Mouse (Mus musculus) left cerebral cortex, adult 8-10 months (tissue): ENCODE results near the gene Ltb. TPM values are rescaled to one million over a fixed set of nuclear protein-coding genes. Genes with fewer than 3 reads are reported as not detected.

Source experiments
- DNase-seq, 2 experiments: peaks; one replicate each; pipeline ENCODE4 v3.0.0; 2022; ENCODE audit warnings: low spot score in 2 of 2
- total RNA-seq, 4 experiments: library from RNA; stranded (reverse); gene quantifications; 2 replicates each; pipeline ENCODE4 v1.2.4; 2022

The Ltb gene
- total RNA-seq = 1 to 10 TPM in 3 of 4 experiments, not detected in 1; 1.0 to 1.6 (median 1.2) TPM

GRCm38 (mm10) chr17:35193881-35194843 is at the start of gene Ltb:
Ltb (plus strand) TSS chr17:35194439.
- DNase-seq = no peak

DNA sequence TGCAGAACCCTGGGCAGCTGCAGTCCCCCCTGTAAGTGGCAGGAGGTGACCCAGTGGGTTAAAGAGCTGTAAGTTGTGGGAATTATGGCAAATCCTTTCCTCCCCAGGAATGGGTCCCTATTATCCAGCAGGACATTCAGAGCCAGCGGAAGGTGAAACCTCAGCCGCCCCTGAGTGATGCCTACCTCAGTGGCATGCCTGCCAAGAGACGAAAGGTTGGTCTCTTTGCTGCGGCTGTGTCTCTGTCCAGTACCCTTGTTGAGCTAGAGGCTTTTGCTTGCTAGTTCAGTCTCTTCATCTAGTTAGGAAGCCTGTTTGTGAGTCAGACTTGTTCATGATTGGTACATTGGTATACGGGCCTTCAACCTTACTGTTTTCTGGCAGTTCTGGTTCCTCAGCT is 48.1 kb upstream of the Ltb start:
- DNase-seq = no peak

DNA sequence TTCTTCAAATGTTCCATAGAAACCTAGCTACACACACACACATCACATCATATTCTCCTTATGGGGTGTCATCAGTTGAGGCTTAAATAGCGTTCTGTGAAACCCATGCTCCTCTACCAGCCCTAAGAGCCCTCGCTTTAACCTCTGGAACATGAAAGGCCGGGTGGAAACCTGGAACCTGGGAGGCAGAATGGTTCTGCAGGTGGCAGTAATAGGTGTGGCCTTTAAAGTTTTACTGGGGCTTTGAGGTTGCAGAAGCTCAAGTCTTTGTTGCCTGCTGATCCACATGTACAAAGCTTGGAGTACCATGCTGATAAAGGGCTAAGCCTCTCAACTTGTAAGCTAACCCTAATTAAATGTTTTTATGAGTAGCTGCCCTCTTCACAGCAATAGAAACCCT is 46.9 kb upstream of the Ltb start:
- no peak for DNase-seq

DNA sequence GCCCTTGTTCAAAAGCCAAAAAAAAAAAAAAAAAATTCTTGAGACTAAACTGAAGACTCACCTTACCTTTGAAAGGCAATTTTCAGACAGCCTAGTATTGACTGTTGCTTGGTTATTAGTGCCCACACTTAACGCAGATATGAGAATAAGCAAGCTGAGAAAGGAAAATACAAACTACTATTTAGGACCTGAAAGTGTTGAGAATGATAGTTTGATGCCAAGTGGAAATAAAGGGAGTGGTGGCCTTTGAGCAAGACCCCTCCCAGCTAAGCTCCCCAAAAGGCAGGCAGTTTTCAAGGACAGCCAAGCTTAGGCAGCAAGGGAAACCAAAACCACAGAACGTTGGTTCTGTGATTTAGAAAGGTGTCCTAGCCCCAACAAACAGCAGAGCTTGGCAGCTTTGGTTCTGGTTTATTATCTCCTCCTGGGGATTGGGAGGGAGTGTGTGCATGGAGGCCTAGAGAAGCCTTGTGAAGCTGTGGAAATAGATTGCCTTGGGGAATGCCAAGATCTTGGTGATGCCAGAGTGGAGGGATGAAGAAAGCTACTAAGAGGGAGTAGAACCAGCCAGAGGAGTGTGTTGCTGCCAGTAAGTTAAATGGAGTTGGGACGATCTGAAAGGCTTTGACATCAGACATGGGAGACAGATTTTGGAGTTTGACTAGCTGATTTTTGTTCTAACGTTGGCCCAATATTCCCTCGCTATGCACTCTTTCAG is 46.2 kb upstream of the Ltb start:
- DNase-seq = no peak

DNA sequence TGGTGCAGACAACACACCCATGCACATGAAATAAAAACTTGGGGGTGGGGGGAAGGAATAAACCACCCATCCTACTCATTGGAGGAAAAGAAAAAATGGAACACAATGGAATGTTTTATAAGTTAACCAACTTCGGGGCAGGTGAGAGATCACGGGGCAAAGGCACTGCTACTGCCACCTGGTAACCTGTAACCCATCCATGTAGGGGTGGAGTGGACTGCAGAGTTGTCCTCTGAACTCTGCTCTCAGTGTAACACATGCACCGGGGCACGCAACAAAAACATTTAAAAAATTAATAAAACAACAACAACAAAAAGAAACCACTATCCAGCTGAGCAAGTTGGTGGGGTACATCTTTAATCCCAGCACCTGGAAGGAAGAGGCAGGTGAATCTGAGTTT is 42.1 kb upstream of the Ltb start:
- no peak for DNase-seq

- DNase-seq = no peak
Observed at GRCm38 (mm10) chr17:35153077-35153476, 41.2 kb upstream of the Ltb start.

DNA sequence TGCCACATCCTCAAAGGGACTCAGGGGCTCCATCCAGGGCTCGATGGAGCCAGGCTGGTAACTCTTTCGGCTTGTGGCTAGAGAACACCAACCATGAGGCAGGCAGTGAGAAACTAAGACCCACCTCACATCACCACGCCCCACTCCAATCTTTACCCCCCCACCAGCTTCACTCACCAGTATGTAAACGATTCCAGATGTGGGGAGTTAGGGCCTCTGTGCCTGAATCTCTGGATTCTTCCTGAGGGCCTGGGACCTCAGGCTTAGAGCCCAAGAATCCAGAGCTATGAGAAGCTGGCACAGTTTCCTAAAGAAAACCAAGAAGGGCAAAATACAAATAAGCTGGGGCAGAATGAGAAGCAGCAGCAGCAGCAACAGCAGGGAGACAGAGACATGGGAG is 40.3 kb upstream of the Ltb start:
- no peak for DNase-seq

GRCm38 (mm10) chr17:35154616-35155015 is 39.6 kb upstream of the Ltb start:
- no peak for DNase-seq

DNA sequence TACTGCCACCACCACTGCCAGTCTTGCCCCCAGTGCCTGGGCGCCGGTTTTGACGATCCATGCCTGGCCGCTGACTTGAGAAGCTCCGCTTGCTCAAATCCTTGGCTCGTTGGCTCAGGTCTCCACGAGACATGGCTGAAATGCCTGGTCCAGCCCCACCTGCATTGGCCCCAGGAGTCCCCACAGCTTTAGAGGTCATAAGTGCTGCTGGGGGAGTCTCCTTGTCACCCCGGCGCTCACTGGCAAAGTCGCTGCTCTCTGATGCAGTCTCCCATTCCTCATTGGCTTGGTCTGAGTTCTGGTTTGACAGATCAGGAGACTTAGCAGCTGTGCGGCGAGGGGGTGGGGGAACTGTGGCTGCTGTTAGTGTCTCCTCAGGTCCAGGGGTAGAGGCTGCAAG is 38.8 kb upstream of the Ltb start:
- DNase-seq = no peak

DNA sequence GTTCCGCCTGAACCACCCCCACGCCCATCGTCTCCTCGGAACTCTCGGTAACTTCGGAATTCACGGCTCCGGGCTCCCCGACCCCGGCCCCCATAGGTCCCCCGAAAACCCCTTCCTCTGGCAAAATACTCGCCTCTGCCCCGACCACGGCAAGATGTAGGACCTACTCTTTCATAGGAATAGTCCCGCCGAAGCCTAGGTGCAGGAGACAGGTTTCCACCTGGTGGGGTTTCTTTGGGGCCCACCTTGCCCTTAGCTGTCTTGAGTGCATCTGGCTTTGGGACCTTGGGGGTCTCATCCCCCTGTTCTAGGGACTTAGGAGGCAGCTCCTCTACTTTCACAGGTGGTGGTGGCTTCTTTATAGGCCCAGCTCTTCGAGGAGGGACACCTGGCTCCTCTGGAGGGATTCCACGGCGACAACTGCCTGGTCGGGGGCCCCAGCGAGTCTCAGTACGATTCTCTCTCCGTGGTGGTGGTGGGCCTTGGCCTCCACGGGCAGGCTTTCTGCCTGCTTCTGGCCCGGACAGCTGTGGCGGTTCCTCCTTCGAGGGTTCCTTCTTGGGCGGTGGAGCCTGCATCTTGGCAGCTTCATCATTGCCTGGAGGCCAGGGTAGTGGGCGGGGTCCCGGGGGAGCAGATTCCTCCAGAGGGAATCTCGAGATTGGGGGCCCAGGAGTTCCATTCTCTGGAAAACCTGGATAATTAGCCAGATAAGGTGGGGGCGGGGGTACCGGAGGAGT is 37.6 kb upstream of the Ltb start:
- DNase-seq = no peak

DNA sequence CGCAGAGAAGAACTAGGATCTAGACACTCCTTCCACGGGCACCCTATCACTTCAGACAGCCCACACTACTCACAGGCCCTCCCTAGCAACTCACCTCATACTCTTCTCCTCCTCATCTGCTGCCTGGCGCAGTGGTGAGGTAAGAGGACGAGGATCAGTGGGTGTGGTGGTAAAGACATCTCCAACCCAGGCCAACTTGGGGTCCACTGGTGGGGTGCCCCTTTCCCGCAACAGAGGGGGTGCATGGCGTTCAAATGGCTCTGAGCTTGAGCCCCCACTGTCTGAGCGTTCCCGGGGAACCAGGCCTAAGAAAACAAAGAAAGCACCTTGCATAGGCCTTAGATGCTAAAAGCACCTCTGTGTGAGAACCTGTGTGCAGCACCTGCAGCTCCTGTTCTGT is 37.0 kb upstream of the Ltb start:
- DNase-seq = no peak

- DNase-seq = no peak
Observed at GRCm38 (mm10) chr17:35157661-35158175, 36.5 kb upstream of the Ltb start.

DNA sequence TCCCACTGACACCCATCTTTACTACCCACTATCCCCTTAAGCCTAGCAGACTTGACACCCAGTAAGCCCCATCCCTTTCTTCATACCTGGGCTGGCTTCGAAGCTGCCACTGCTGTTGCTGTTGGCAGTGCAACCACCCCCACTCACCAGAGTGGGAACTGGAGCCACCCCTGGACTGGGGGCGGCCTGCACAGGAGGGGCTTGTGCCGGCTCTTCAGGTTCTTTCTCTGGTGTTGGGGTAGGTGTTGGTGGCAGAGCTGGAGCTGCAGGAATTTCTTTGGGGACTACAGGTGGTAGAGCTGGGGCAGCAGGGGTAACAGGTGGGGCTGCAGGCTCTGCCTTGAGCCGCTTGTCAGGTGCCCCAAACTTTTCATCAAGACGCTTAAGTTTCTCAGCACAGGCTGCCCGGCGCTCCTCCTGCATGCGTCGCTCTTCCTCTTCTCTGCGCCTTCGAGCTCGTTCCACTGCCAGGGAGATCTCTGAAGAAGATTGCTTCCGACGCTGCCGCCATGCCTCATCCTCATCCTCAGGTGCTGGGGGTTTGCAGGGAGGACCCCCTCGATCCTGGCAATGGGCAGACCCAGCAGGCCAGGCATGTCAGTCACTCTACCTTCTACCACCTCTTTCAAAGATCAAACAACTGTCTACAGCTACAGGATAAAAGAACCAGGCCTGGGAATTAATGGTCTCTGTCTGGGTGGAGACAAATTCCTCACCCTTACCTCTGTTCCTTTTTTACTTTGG is 35.2 kb upstream of the Ltb start:
- DNase-seq = no peak

GRCm38 (mm10) chr17:35159638-35160037 is 34.6 kb upstream of the Ltb start:
- no peak for DNase-seq

- DNase-seq = no peak
Observed at GRCm38 (mm10) chr17:35161421-35161820, 32.8 kb upstream of the Ltb start.

GRCm38 (mm10) chr17:35162121-35162520 is 32.1 kb upstream of the Ltb start:
- no peak for DNase-seq

- DNase-seq = no peak
Observed at GRCm38 (mm10) chr17:35162730-35163129, 31.5 kb upstream of the Ltb start.

DNA sequence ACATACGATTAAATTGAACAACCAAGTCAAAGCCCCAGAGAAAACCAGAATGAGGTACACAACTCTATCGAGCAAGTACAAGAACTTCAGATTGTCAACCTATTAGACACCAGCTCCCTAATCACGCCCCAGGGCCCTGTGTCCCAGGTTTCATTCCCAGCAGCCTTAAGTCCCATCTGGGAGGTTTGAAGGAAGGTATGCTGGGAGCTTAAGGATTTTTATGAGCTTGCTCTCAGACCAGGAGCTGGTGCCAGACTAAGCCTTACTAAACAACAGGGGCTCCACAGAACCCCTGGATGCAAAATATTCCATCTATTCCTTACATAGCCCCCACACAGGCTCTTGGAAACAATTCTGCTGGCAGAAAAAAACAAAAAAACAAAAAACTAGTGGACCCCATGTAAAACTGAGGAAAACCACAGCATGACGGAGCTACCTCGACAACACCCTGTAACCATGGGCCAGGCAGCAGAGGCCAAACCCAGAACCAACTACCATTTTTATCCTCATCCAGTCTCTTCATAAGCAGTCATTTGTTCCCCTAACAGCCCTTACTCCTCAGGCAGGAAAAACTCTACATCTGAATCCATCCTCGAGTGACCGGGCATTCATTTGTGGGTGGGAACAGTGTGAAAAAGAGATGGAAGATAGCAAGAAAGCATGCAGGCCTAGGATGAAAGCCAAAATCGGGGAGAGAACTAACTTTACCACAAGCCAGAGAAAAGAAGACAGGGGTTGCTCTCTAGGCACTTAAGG is 30.7 kb upstream of the Ltb start:
- no peak for DNase-seq

DNA sequence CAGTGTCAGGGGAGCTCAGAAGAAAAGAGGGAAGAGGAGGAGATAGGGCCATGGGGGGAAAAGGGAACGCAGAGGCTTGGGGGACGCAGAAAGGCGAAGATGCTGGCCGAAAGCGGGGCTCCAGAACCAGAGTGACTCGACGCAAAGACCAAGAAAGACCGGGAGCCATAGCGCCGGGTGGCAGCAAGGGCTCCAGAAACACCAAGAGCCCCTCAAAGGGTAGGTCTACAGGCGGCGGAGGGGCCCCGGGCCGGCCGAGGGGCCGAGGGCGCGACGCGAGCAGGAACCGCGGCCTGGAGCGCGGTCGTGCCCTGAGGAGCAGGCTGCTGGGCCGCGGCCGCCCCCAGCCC is 30.0 kb upstream of the Ltb start:
- DNase-seq = no peak
